23 mouse cellular contexts compared by ENCODE assay signal in the genomic region with DNA sequence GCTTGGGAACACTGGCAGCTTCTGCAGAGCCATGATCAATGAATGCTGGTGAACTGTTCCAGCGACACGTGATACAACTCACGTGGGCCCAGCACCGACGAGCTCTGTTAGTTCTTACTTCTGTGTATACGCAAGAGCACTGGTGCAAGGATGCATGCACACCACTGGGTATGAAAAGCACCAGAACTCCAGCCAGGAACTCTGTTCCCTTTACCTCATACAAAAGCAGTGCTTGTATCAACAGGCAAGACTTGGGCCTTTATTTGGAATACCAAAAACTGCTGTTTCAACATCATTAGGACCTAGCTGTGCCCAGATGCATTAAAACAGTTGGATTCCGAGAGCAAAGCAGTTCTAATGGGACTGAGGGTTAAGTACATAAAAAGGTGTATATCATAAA.
DNase-seq lines count a peak whose midpoint lies in the region; ATAC-seq and TF ChIP-seq lines count a peak whose summit lies in the region.
"Had no signal": no experiment of that assay in that cellular context is flagged by ENCODE, and none has a peak within 500 bp of the region (broad histone marks: within the 10 kb centered on the region; RNA-seq: fewer than 3 reads in every experiment).

No protein-coding gene starts in this region.

- H3K4me1 ChIP-seq in liver, adult 2 months (ENCODE audit: control insufficient read depth, insufficient read depth, low read length), result no peaks in the 10 kb centered on the region
- H3K4me1 ChIP-seq in liver, embryonic 11.5 days (replicated peaks; ENCODE audit: control insufficient read depth, insufficient read depth, low read length), result 0 out of 2 replicates have a peak, but pooled peaks cover 2% of the 10 kb centered on the region
- H3K4me1 ChIP-seq in lung, embryonic 16.5 days (replicated peaks; ENCODE audit: control insufficient read depth, insufficient read depth, low read length), result peaks cover 5% of the 10 kb centered on the region

- peak; percentile 17 for DNase-seq in gastrocnemius, adult 2 months
- DNase-seq in gastrocnemius, adult 8-10 months (ENCODE audit: low spot score in 2 of 2), result no peak
- DNase-seq in liver, adult 2 months (ENCODE audit: extremely low read depth, low read depth, low spot score), result peak; percentile 1
- DNase-seq in liver, embryonic 11.5 days (ENCODE audit: low spot score), result no peak
- no peak for DNase-seq in lung, postnatal 14 days
- peak; percentile 43 for DNase-seq in brain, embryonic 14.5 days (ENCODE audit: low read depth)
- DNase-seq in adipocyte (ENCODE audit: low spot score), result no peak
- DNase-seq: adrenal gland, postnatal 14 days; cerebellum, adult 2 months; cerebellum, postnatal 14 days; embryo, embryonic 11 days; forebrain, postnatal 0 days; gastrocnemius, postnatal 36 days; heart, adult 2 months; heart, postnatal 14 days had no signal

- no peak overlapping the region for H3K4me2 ChIP-seq in liver, embryonic 11.5 days
- no peak overlapping the region for H3K4me2 ChIP-seq in lung, embryonic 16.5 days (ENCODE audit: low read depth, low read length)
- H3K4me2 ChIP-seq: embryonic facial prominence, embryonic 15.5 days; heart, embryonic 11.5 days; heart, embryonic 15.5 days; hindbrain, embryonic 14.5 days had no signal

- no peaks in the 10 kb centered on the region for H3K79me2 ChIP-seq in liver, adult 2 months (ENCODE audit: control insufficient read depth, insufficient read depth, low read length)

- no peaks in the 10 kb centered on the region for H3K9me3 ChIP-seq in liver, embryonic 11.5 days (ENCODE audit: control insufficient read depth, low read length)
- no peaks in the 10 kb centered on the region for H3K9me3 ChIP-seq in lung, embryonic 16.5 days (ENCODE audit: control insufficient read depth, low read length)
- H3K9me3 ChIP-seq: embryonic facial prominence, embryonic 15.5 days; heart, embryonic 15.5 days; hindbrain, embryonic 10.5 days had no signal

- H3K4me3 ChIP-seq in gastrocnemius, adult 2 months, result no peak overlapping the region
- H3K4me3 ChIP-seq in liver, adult 2 months (ENCODE audit: insufficient read depth, low read depth, low read length), result no peak overlapping the region
- H3K4me3 ChIP-seq in liver, embryonic 11.5 days (ENCODE audit: low read depth, low read length), result no peak overlapping the region
- no peak overlapping the region for H3K4me3 ChIP-seq in lung, embryonic 16.5 days (ENCODE audit: low read length)
- H3K4me3 ChIP-seq: embryonic facial prominence, embryonic 15.5 days; erythroblast, embryonic 14.5 days; heart, adult 2 months; heart, embryonic 15.5 days; hindbrain, embryonic 10.5 days had no signal

- no peaks in the 10 kb centered on the region for H3K36me3 ChIP-seq in liver, adult 2 months (ENCODE audit: control insufficient read depth, insufficient read depth, low read length)
- H3K36me3 ChIP-seq in liver, embryonic 11.5 days (ENCODE audit: control insufficient read depth, insufficient read depth, low read length), result no peaks in the 10 kb centered on the region
- no peaks in the 10 kb centered on the region for H3K36me3 ChIP-seq in lung, embryonic 16.5 days (ENCODE audit: control insufficient read depth, insufficient read depth, low read length)
- H3K36me3 ChIP-seq: embryonic facial prominence, embryonic 15.5 days; heart, embryonic 15.5 days; hindbrain, embryonic 10.5 days had no signal

- H3K9ac ChIP-seq in liver, adult 2 months (ENCODE audit: low read depth, low read length), result no peak overlapping the region
- no peak overlapping the region for H3K9ac ChIP-seq in liver, embryonic 11.5 days (ENCODE audit: low read depth, low read length)
- H3K9ac ChIP-seq in lung, embryonic 16.5 days (ENCODE audit: low read length), result no peak overlapping the region
- H3K9ac ChIP-seq: embryonic facial prominence, embryonic 15.5 days; forebrain, postnatal 0 days; heart, embryonic 15.5 days; hindbrain, embryonic 14.5 days had no signal

- no peaks in the 10 kb centered on the region for H3K27me3 ChIP-seq in liver, adult 2 months (ENCODE audit: control insufficient read depth, insufficient read depth, low read length)
- H3K27me3 ChIP-seq in liver, embryonic 11.5 days (replicated peaks; ENCODE audit: control insufficient read depth, insufficient read depth, low read length), result no peaks in the 10 kb centered on the region
- no peaks in the 10 kb centered on the region for H3K27me3 ChIP-seq in lung, embryonic 16.5 days (ENCODE audit: control insufficient read depth, insufficient read depth, low read depth, low read length)
- H3K27me3 ChIP-seq: embryonic facial prominence, embryonic 15.5 days; heart, embryonic 15.5 days had no signal

- TF ChIP-seq CTCF in gastrocnemius, adult 2 months (IDR thresholded peaks at IDR 0.05), result no peak
- no peak for TF ChIP-seq CTCF in liver, adult 2 months (IDR thresholded peaks at IDR 0.05; ENCODE audit: low read depth, low read length)
- no peak for TF ChIP-seq CTCF in brain, embryonic 14.5 days (IDR thresholded peaks at IDR 0.05; ENCODE audit: borderline replicate concordance, extremely low read depth, insufficient read depth, insufficient read length)

- no peak overlapping the region for H3K27ac ChIP-seq in gastrocnemius, adult 2 months
- H3K27ac ChIP-seq in liver, adult 2 months (replicated peaks; ENCODE audit: insufficient read depth, low read depth, low read length), result no peak overlapping the region
- no peak overlapping the region for H3K27ac ChIP-seq in liver, embryonic 11.5 days (ENCODE audit: low read depth, low read length)
- H3K27ac ChIP-seq in lung, embryonic 16.5 days (ENCODE audit: low read length), result no peak overlapping the region
- H3K27ac ChIP-seq: embryonic facial prominence, embryonic 15.5 days; heart, adult 2 months; heart, embryonic 15.5 days; hindbrain, embryonic 10.5 days; hindbrain, embryonic 14.5 days had no signal

- no peak for TF ChIP-seq POLR2A in liver, adult 2 months (IDR thresholded peaks at IDR 0.05; ENCODE audit: extremely low read depth, insufficient read depth, low read length)
- TF ChIP-seq POLR2A in brain, embryonic 14.5 days (IDR thresholded peaks at IDR 0.05; ENCODE audit: borderline replicate concordance, extremely low read depth, insufficient read depth, insufficient read length, poor library complexity, severe bottlenecking), result no peak

- 41% methylated on average over 7 of the region's 7 CpGs for WGBS in liver, adult 2 months
- WGBS in liver, embryonic 11.5 days, result 69% methylated on average over 7 of the region's 7 CpGs
- WGBS in lung, embryonic 16.5 days, result 45% methylated on average over 7 of the region's 7 CpGs

- intact Hi-C loops in gastrocnemius, adult 2 months (cut with DNase I), result no loop called here

- no peak for ATAC-seq in liver, embryonic 11.5 days (replicated peaks; ENCODE audit: low FRiP score)
- ATAC-seq in lung, embryonic 16.5 days (ENCODE audit: low read depth), result peak; percentile 49
- ATAC-seq: forebrain, postnatal 0 days; inflammation-experienced regulatory T-cells, adult 6 months had no signal

Comparison
In these comparisons a context has a peak if more than half of its experiments do, and no peak if none do; other contexts are left out.
1. DNase-seq: peak in gastrocnemius, adult 2 months (single experiment), liver, adult 2 months (single experiment) and brain, embryonic 14.5 days (single experiment); none in gastrocnemius, adult 8-10 months (0 of 2), liver, embryonic 11.5 days (single experiment), lung, postnatal 14 days (single experiment) and adipocyte (single experiment).